Mouse (Mus musculus) heart, embryonic 16.5 days (tissue): Measurements from ENCODE around the gene Ube2g1. TPM values are rescaled to one million over a fixed set of nuclear protein-coding genes. Genes with fewer than 3 reads are reported as not detected.

Experiments
- ATAC-seq: fragments of 200-750 bp; cut with Nextera tagmentation; replicated peaks from 2 replicates; pipeline ENCODE4 v1.8.0; 2017; ENCODE audit warnings: moderate number of reproducible peaks; ENCODE audit not compliant: insufficient read depth, low FRiP score; ENCODE audit errors: extremely low read depth
- H3K27ac ChIP-seq: fragments of 300-500 bp; sonication (generic); 2 replicates; pipeline ENCODE4 v1.5.1; 2014; ENCODE audit warnings: mild to moderate bottlenecking, low read length, control low read depth, moderate library complexity
- H3K27me3 ChIP-seq: fragments of 300-500 bp; sonication (generic); 2 replicates; pipeline ENCODE4 v1.6.1; 2014; ENCODE audit warnings: low read length, mixed read lengths; ENCODE audit not compliant: control insufficient read depth, insufficient read depth
- H3K36me3 ChIP-seq: fragments of 300-500 bp; sonication (generic); 2 replicates; pipeline ENCODE4 v1.6.1; 2014; ENCODE audit not compliant: control insufficient read depth, insufficient read depth
- H3K4me1 ChIP-seq: fragments of 300-500 bp; sonication (generic); 2 replicates; pipeline ENCODE4 v1.6.1; 2014; ENCODE audit warnings: low read length, mixed read lengths; ENCODE audit not compliant: control insufficient read depth, insufficient read depth
- H3K4me2 ChIP-seq: fragments of 300-500 bp; sonication (generic); 2 replicates; pipeline ENCODE4 v1.6.1; 2014; ENCODE audit warnings: low read depth, mild to moderate bottlenecking, control low read depth, low read length
- H3K4me3 ChIP-seq: fragments of 300-500 bp; sonication (generic); 2 replicates; pipeline ENCODE4 v1.5.1; 2014; ENCODE audit warnings: mild to moderate bottlenecking, control low read depth, low read length
- H3K9ac ChIP-seq: fragments of 300-500 bp; sonication (generic); 2 replicates; pipeline ENCODE4 v1.6.1; 2014; ENCODE audit warnings: low read length, control low read depth
- H3K9me3 ChIP-seq: fragments of 300-500 bp; sonication (generic); replicated peaks from 2 replicates; pipeline ENCODE4 v1.6.1; 2016; ENCODE audit warnings: low read length; ENCODE audit not compliant: control insufficient read depth
- WGBS: fragments of 180-500 bp; shearing (Covaris S2); extraction: QIAGEN DNeasy Blood & Tissue Kit; methylation state at CpG from one replicate; pipeline ENCODE4 v1.1.7; 2014; 5-methylcytosine and 5-hydroxymethylcytosine counted together
- polyA plus RNA-seq: library from polyadenylated mRNA; unstranded; fragments of >200 nt; fragmentation: Nextera tagmentation; extraction: Ambion mirVana; gene quantifications from 2 replicates; pipeline ENCODE4 v1.2.1, GENCODE M21; 2015

Gene Ube2g1
- polyA plus RNA-seq, 1 experiment from 2014 or later = 67.2 TPM

GRCm38 (mm10) chr11:72672438-72672837 is 65.4 kb downstream of the Ube2g1 start:
- Histone ChIP-seq H3K27ac (no peak overlapping the region), H3K4me2 (no peak overlapping the region), H3K9me3 (no peaks in the 10 kb centered on the region), H3K9ac (no peak overlapping the region), H3K4me1 (peaks cover 6% of the 10 kb centered on the region; the same call in 1 of the 2 replicates), H3K4me3 (no peak overlapping the region), H3K36me3 (0 out of 2 replicates have a peak, but pooled peaks cover 4% of the 10 kb centered on the region), H3K27me3 (no peaks in the 10 kb centered on the region)
- 73% methylated on average over 1 of the region's 1 CpGs for WGBS
- no peak for ATAC-seq

DNA sequence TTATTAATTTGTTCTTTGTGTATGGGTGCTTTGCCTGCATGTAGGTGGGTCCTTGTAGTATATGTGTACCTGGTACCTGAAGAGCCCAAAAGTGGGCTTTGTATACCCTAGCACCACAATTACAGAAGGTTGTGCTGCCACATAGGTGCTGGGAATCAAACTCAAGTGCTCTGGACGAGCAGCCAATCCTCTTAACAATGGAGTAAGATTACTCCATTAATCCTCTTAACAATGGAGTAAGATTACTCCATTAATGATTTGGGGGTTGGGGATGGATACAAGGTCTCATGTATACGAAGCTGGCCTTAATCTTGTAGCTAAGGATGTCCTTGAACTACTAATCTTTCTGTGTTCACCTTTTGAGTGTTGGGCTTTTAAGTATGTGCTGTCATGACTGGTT is 68.2 kb downstream of the Ube2g1 start:
- no peak overlapping the region for H3K4me3 ChIP-seq
- 72% methylated on average over 2 of the region's 2 CpGs for WGBS
- no peaks in the 10 kb centered on the region for H3K9me3 ChIP-seq
- H3K36me3 ChIP-seq = peaks cover under 1% of the 10 kb centered on the region; the same call in 1 of the 2 replicates
- no peak for ATAC-seq
- no peak overlapping the region for H3K9ac ChIP-seq
- H3K4me2 ChIP-seq = no peak overlapping the region
- H3K27me3 ChIP-seq = no peaks in the 10 kb centered on the region
- peaks cover 6% of the 10 kb centered on the region; the same call in 1 of the 2 replicates for H3K4me1 ChIP-seq
- H3K27ac ChIP-seq = no peak overlapping the region

DNA sequence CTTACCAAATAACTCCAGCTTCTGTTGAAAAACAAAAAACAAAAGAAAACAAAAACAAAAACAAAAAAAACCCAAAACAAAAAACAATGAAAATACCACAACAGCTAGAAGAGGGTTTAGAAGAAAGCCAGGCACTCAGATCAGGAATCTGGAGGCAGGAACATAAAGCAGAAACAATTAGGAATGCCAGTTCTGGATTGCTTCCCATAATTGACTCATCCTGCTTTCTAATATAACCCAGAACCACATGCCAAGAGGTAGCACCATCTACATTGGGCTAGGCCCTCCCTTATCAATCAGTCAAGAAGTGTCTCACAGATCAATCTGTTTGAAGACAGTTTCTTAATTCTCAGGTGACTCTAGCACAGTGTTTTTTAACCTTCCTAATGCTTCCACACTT is 73.6 kb downstream of the Ube2g1 start:
- Histone ChIP-seq H3K36me3 (peaks cover 15% of the 10 kb centered on the region; the same call in 1 of the 2 replicates), H3K9ac (no peak overlapping the region), H3K4me3 (no peak overlapping the region), H3K4me2 (no peak overlapping the region), H3K4me1 (no peaks in the 10 kb centered on the region), H3K27me3 (no peaks in the 10 kb centered on the region), H3K9me3 (no peaks in the 10 kb centered on the region), H3K27ac (no peak overlapping the region)
- ATAC-seq = no peak

DNA sequence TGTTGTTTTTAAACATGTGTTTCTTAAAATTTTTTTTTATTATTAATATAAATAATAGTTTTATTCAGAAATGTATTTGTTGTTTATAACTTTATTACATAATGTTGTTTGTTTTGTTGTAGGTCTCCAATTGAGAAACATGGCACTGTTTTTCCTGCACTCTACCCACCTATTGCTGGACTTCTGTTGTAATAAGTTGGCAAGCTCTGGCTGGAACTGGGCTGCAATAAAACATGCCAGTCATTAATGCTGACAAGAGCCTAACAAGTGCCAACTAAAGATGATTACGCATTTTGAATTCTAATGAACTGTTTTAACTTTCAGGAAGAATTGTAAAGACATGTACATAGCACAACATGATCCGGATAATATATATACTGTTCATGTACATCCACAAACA is 76.3 kb downstream of the Ube2g1 start:
- Histone ChIP-seq H3K9ac (no peak overlapping the region), H3K4me2 (no peak overlapping the region), H3K27me3 (no peaks in the 10 kb centered on the region), H3K36me3 (peaks cover 19% of the 10 kb centered on the region), H3K27ac (no peak overlapping the region), H3K4me1 (no peaks in the 10 kb centered on the region), H3K4me3 (no peak overlapping the region), H3K9me3 (no peaks in the 10 kb centered on the region)
- WGBS = 98% methylated on average over 2 of the region's 2 CpGs
- ATAC-seq = no peak

DNA sequence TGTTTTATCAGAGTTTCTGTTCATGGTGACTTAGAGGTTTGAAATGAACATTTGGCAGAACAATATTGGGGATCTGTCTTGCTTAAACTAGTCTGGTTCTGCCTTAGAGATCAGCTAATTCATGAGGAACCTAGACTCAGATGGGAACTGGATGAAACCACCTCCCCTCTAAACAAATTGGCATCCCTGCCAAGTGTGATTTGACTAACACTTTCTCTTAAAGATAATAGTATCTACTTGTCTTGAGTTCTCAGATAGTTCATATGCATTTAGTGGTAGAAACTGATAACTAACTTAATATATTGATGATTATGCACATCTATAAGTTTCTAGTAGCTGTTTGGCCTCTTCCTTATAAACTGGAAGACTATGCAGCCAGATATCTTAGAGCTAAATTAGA is 79.6 kb downstream of the Ube2g1 start:
- H3K9me3 ChIP-seq = no peaks in the 10 kb centered on the region
- no peak overlapping the region for H3K9ac ChIP-seq
- no peak overlapping the region for H3K4me2 ChIP-seq
- no peak for ATAC-seq
- no peaks in the 10 kb centered on the region for H3K27me3 ChIP-seq
- H3K4me3 ChIP-seq = no peak overlapping the region
- H3K36me3 ChIP-seq = peaks cover 10% of the 10 kb centered on the region
- peaks cover 18% of the 10 kb centered on the region for H3K4me1 ChIP-seq
- H3K27ac ChIP-seq = no peak overlapping the region

DNA sequence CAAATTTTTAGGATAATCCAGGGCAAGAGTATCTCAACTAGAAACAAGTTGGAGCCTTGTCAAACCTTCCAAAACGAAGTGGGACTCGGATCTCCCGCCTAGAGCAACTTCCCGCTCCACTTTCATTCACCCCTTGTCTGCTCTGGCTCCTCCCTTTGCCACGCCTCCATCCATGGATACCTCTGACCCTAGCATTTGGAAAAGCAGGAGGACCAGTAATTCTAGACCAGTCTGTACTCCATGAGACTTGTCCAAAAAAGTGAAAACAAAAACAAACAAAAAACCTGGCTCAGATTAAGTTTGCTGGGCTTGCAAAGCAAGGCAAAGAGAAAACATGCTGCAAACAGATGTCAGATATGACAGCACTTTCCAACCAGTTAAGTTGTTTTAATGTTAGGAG is 81.2 kb downstream of the Ube2g1 start:
- H3K9ac ChIP-seq = no peak overlapping the region
- no peak overlapping the region for H3K4me2 ChIP-seq
- H3K9me3 ChIP-seq = no peaks in the 10 kb centered on the region
- H3K36me3 ChIP-seq = peaks cover 10% of the 10 kb centered on the region
- H3K27ac ChIP-seq = no peak overlapping the region
- ATAC-seq = no peak
- peaks cover 24% of the 10 kb centered on the region for H3K4me1 ChIP-seq
- no peaks in the 10 kb centered on the region for H3K27me3 ChIP-seq
- WGBS = 20% methylated on average over 5 of the region's 5 CpGs
- no peak overlapping the region for H3K4me3 ChIP-seq

- Histone ChIP-seq H3K4me1 (peaks cover 24% of the 10 kb centered on the region), H3K4me3 (peak overlapping the region; percentile 99), H3K27me3 (no peaks in the 10 kb centered on the region), H3K27ac (no peak overlapping the region), H3K9me3 (no peaks in the 10 kb centered on the region), H3K9ac (peak overlapping the region; percentile 92), H3K36me3 (peaks cover 8% of the 10 kb centered on the region), H3K4me2 (peak overlapping the region; percentile 76)
- 40% methylated on average over 3 of the region's 3 CpGs for WGBS
- no peak for ATAC-seq
Measured at GRCm38 (mm10) chr11:72689115-72689514, 82.0 kb downstream of the Ube2g1 start.

DNA sequence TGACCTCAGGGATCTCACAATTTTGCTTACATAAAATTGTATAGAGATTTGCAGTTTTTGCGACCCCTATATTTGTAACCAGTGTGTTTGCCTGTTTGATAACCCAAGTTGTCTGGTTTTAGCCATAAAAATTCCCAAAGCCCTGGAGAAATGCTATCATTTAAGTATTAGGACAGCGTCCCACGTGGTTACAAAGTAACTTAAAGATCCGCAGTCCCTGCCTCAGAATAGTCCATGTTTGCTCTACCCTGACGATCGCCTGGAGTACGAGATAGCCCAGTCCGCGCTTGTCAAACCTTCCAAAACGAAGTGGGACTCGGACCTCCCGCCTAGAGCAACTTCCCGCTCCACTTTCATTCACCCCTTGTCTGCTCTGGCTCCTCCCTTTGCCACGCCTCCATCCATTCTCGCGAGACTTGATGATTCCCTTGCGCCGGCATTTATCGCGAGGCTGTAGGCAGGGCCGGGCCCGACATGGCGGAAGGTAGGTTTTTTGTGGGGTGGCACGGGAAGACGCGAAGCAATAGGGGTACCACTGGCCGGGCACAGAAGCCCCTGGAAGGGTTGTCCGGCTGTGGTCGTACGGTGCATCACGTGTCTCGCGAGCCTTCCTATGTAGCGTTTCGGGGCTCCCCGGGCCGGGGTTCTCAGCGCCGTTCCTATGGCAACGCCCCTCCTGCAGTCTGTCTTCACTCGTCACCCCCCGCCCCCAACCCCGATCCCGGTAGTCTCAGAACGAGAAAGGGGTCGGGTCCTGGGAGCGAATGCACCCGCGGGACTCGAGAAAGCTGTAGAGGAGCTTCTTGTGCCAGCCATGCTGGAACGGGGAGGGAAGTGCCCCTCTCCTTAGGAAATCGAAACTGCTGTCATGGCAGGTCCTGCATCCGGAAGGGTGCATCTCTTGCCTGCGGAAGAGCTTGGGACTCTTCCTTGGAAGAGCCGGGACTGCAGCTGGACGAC is 82.7 kb downstream of the Ube2g1 start, which contains the start of gene Ankfy1:
Gene Ankfy1, plus strand, starts transcription at position 456 of the 960 bp plus-strand sequence.
- Histone ChIP-seq H3K4me1 (peaks cover 24% of the 10 kb centered on the region), H3K27ac (peak within 1 kb of the TSS; percentile 74), H3K4me2 (peak within 1 kb of the TSS; percentile 92), H3K4me3 (peak within 1 kb of the TSS; percentile 99), H3K9ac (peak within 1 kb of the TSS; percentile 92), H3K27me3 (no peaks in the 10 kb centered on the region), H3K9me3 (no peaks in the 10 kb centered on the region), H3K36me3 (peaks cover 8% of the 10 kb centered on the region)
- under 1% methylated on average over 56 of the region's 56 CpGs for WGBS
- ATAC-seq = peak; percentile 99

- H3K27me3 ChIP-seq = no peaks in the 10 kb centered on the region
- H3K4me1 ChIP-seq = peaks cover 24% of the 10 kb centered on the region
- H3K27ac ChIP-seq = no peak overlapping the region
- H3K36me3 ChIP-seq = peaks cover under 1% of the 10 kb centered on the region; the same call in 1 of the 2 replicates
- 81% methylated on average over 4 of the region's 4 CpGs for WGBS
- no peak overlapping the region for H3K4me2 ChIP-seq
- H3K9me3 ChIP-seq = no peaks in the 10 kb centered on the region
- ATAC-seq = no peak
- no peak overlapping the region for H3K4me3 ChIP-seq
- H3K9ac ChIP-seq = no peak overlapping the region
Measured at GRCm38 (mm10) chr11:72692353-72692752, 85.3 kb downstream of the Ube2g1 start.
